Mouse (Mus musculus) intestine, embryonic 14.5 days (tissue): ENCODE measurements at regions not wholly inside any gene's neighbourhood (a gene's known extent, or its start where the extent isn't known, plus 50 kb on each side); places are given as distances from the start of the nearest gene placed in this dataset.

Experiments
- ATAC-seq: fragments of 200-750 bp; cut with Nextera tagmentation; replicated peaks from 2 replicates; pipeline ENCODE4 v1.8.0; 2017; ENCODE audit warnings: low read depth, moderate number of reproducible peaks, moderate TSS enrichment, moderate library complexity; ENCODE audit not compliant: low FRiP score, low TSS enrichment
- DNase-seq: peaks from one replicate; pipeline ENCODE4 v3.0.0-alpha.2; 2018; ENCODE audit warnings: low spot score
- H3K27ac ChIP-seq: fragments of 300-500 bp; sonication (generic); 2 replicates; pipeline ENCODE4 v1.5.1; 2014; ENCODE audit warnings: low read depth, mild to moderate bottlenecking, control low read depth
- H3K27me3 ChIP-seq: fragments of 300-500 bp; sonication (generic); replicated peaks from 2 replicates; pipeline ENCODE4 v1.6.1; 2014; ENCODE audit warnings: low read length, control low read depth; ENCODE audit not compliant: control insufficient read depth, insufficient read depth
- H3K36me3 ChIP-seq: fragments of 300-500 bp; sonication (generic); 2 replicates; pipeline ENCODE4 v1.6.1; 2014; ENCODE audit warnings: low read length, control low read depth; ENCODE audit not compliant: control insufficient read depth, insufficient read depth
- H3K4me1 ChIP-seq: fragments of 300-500 bp; sonication (generic); replicated peaks from 2 replicates; pipeline ENCODE4 v1.6.1; 2014; ENCODE audit warnings: low read length, control low read depth, mixed read lengths; ENCODE audit not compliant: control insufficient read depth, insufficient read depth
- H3K4me2 ChIP-seq: fragments of 300-500 bp; sonication (generic); 2 replicates; pipeline ENCODE4 v1.6.1; 2014; ENCODE audit warnings: low read length
- H3K4me3 ChIP-seq: fragments of 300-500 bp; sonication (generic); 2 replicates; pipeline ENCODE4 v1.5.1; 2014; ENCODE audit warnings: low read depth, low read length, control low read depth, mixed read lengths
- H3K9ac ChIP-seq: fragments of 300-500 bp; sonication (generic); 2 replicates; pipeline ENCODE4 v1.6.1; 2014; ENCODE audit warnings: mild to moderate bottlenecking, low read length
- H3K9me3 ChIP-seq: fragments of 300-500 bp; sonication (generic); 2 replicates; pipeline ENCODE4 v1.6.1; 2016; ENCODE audit warnings: low read length, control low read depth; ENCODE audit not compliant: control insufficient read depth
- WGBS: fragments of 180-500 bp; shearing (Covaris S2); extraction: QIAGEN DNeasy Blood & Tissue Kit; methylation state at CpG from one replicate; pipeline ENCODE4 v1.1.7; 2014; 5-methylcytosine and 5-hydroxymethylcytosine counted together

DNA sequence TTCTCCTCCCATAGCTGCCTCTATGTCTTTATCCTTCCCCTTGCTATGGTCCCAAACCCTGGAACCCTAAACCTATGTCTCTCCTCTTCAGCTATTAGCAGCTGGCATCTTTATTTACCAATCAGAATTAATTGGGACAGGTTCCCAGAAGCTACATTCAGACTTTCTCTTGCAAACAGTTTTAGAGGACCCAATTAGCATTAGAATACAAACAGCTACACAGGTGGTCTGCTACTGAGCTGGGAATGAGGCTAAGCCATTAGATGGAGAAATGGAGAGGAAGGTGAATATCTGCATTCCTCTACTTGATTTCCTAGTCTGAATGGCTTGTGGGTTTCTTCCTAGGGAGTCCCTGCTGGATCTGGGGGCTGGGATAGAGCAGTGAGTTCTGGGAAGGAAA is 611.9 kb downstream of the A830018L16Rik start:
- Histone ChIP-seq H3K4me1 (no peaks in the 10 kb centered on the region), H3K4me3 (no peak overlapping the region), H3K9ac (no peak overlapping the region), H3K36me3 (no peaks in the 10 kb centered on the region), H3K27me3 (no peaks in the 10 kb centered on the region), H3K9me3 (no peaks in the 10 kb centered on the region), H3K4me2 (no peak overlapping the region), H3K27ac (no peak overlapping the region)
- no peak for DNase-seq
- no peak for ATAC-seq

DNA sequence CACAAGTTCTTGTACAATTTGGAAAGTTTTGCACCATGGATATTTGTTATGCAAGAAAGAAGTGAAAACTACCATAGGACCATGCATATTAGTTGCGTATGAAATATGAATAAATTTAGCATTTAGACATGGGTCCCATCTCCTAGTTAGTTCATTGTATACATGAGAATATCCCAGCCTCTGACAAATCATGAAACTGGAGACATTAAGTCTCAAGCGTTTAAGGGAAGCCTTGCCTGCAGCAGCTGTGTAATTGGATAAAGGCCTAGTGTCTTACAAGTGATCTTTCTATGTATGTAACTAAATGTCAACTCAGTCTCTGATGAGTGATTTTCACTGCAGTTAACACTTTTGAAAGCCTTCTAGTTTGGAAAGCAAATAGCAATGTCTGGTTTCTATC is 613.5 kb downstream of the A830018L16Rik start:
- no peaks in the 10 kb centered on the region for H3K36me3 ChIP-seq
- no peak overlapping the region for H3K4me3 ChIP-seq
- H3K27me3 ChIP-seq, result no peaks in the 10 kb centered on the region
- no peaks in the 10 kb centered on the region for H3K4me1 ChIP-seq
- no peak overlapping the region for H3K4me2 ChIP-seq
- H3K27ac ChIP-seq, result no peak overlapping the region
- 53% methylated on average over 2 of the region's 2 CpGs for WGBS
- ATAC-seq (no peak), DNase-seq (no peak)
- H3K9ac ChIP-seq, result no peak overlapping the region
- no peaks in the 10 kb centered on the region for H3K9me3 ChIP-seq

DNA sequence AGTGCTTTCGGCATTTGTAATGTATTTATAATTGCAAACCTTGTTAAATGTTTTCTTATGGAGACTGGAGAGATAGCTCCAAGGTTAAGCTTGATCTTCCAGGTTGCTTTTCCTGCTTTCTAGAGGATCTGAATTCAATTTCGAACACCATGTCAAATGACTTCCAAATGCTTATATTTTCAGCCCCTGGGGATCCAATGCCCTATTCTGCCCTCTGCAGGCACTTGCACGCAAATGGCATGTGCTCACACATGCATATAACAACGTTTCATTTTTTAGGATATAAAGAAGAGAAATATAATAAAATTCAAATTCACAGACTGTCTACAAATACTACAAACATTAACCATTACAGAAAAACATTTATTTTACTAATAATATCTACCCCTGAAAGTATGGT is 614.2 kb downstream of the A830018L16Rik start:
- Histone ChIP-seq H3K27me3 (no peaks in the 10 kb centered on the region), H3K4me3 (no peak overlapping the region), H3K36me3 (no peaks in the 10 kb centered on the region), H3K4me1 (no peaks in the 10 kb centered on the region), H3K9me3 (no peaks in the 10 kb centered on the region), H3K27ac (no peak overlapping the region), H3K9ac (no peak overlapping the region), H3K4me2 (no peak overlapping the region)
- ATAC-seq (no peak), DNase-seq (no peak)
- 74% methylated on average over 4 of the region's 4 CpGs for WGBS

DNA sequence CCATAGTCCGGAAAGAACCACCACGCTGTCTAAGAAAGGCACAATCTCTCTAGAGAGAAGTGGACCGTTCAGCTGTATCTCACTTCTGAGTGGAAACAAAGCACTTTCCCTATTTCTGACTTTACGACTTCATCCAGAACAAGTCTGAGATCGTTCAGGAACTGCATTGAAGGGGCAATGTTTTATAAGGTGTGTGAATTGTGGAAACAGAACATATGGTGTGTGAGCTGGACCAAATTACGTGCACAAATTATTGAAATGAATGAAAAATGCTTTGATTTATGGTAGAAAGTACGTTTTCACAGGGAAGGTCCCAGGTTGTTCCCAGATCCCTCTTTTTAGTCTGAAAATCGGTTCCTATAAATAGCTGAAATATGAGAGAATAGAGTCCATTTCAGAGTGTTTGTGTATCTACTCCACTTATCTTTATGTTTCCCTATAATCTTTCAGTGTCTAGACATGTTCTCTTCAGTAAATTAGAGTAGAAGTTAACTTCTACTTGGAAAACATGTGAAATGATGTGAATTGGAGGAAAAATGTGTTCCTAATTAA is 638.1 kb downstream of the A830018L16Rik start:
- WGBS, result 71% methylated on average over 8 of the region's 8 CpGs
- Histone ChIP-seq H3K4me2 (no peak overlapping the region), H3K27me3 (no peaks in the 10 kb centered on the region), H3K27ac (no peak overlapping the region), H3K9ac (no peak overlapping the region), H3K4me1 (no peaks in the 10 kb centered on the region), H3K36me3 (no peaks in the 10 kb centered on the region), H3K4me3 (no peak overlapping the region), H3K9me3 (no peaks in the 10 kb centered on the region)
- ATAC-seq (no peak), DNase-seq (no peak)

DNA sequence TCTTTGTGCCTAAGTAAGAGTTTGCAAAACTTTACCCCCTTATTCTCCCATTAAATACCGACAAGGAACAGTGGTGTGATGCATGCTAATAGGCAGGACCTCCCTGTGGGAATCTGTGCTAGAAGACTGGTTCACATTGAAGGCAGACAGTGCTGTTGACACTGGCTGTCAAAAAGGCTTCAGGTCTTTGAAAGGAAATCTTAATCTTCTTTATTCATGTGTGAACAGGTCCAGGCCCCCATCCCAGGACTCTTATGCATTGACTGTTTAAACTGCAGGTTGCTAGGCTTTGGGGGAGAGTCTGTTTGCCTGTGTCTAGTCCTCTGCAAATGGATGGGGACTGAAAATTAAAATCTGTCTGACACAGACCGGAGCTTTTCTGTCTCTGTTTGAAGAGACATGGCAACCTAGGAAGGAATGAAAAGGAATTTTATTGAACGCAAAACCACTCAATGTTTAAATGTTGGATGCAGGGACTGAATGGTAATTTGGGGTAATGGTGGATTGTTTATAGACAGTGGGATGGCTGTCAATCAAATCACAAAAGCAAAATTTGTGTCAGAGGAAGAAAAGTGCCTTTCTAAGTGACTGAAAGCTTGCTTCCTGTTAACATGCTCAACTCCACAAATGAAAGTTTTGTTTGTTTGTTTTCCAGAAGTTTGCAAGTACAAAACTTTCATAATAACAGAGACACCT is 642.1 kb downstream of the A830018L16Rik start:
- no peak for ATAC-seq
- WGBS, result 46% methylated on average over 3 of the region's 3 CpGs
- H3K4me3 ChIP-seq, result no peak overlapping the region
- H3K27ac ChIP-seq, result no peak overlapping the region
- DNase-seq, result no peak
- no peaks in the 10 kb centered on the region for H3K9me3 ChIP-seq
- H3K9ac ChIP-seq, result no peak overlapping the region
- H3K36me3 ChIP-seq, result no peaks in the 10 kb centered on the region
- no peaks in the 10 kb centered on the region for H3K4me1 ChIP-seq
- H3K4me2 ChIP-seq, result no peak overlapping the region
- H3K27me3 ChIP-seq, result no peaks in the 10 kb centered on the region

DNA sequence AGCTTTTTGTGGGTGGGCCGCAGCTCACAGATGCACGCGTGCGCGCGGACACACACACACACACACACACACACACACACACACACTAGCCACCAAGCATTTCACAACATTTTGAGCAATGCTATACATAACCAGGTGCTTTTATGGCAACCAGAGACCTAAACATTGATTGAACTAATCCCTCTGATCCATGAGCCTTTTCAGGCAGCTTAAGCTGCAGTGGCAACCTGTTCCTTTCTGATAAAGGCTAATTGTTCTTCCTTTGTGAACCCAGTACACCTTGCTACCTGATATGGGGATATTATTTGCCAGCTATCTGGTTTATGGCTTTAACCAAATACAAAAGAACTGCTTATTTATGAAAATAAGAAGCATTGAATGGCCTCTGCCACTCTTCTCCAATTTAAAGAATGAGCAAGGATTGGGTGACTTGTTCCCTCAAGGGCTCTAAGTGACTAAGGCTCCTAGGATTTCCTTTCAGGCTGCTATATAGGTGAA is 651.2 kb downstream of the A830018L16Rik start:
- Histone ChIP-seq H3K36me3 (no peaks in the 10 kb centered on the region), H3K27ac (no peak overlapping the region), H3K4me1 (no peaks in the 10 kb centered on the region), H3K9me3 (no peaks in the 10 kb centered on the region), H3K9ac (no peak overlapping the region), H3K27me3 (no peaks in the 10 kb centered on the region), H3K4me2 (no peak overlapping the region), H3K4me3 (no peak overlapping the region)
- WGBS, result over 99% methylated on average over 6 of the region's 6 CpGs
- DNase-seq (no peak), ATAC-seq (no peak)

DNA sequence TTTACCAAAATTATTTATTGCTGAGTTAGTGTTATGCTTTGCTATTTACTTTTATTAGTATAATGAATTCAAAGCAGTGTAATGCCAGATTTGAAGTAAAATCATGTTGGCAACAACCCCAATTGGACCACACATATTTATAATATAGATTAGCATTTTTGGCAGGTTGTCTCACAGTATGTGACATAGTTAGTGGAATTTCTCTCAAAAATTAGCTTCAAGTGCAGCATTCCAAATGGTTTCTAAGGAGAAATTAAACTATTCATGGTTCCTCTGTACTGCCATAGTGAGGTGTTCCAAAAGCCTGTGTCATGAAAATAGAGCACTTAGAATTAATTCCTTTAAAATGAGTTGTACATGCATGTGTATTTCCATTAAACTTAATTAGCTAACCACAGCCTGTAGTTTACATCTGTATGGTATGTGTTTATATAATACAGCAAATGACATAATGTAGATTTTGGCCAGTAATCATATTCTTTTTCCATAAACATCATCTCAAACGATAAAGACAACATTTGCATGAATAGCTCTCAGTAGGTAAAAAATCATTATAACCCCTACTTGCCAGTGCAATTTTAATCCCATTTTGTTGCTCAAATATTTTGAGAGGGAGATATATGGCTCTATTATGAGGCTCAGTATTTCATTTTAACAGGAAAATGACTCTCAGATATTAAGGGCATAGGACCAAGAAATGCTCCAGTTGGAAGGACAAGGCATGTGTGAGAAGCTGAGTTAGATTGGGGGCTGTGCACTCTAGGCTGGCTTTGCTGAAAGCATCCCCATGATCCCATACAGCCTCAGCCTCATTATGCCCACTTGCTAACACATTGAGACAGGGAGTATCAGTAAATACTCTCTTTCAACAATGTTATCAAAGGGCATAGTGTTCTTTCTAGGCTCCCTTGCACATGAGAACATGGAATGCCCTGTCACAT is 678.9 kb downstream of the A830018L16Rik start:
- H3K4me3 ChIP-seq, result no peak overlapping the region
- WGBS, result 71% methylated on average over 1 of the region's 1 CpGs
- no peak overlapping the region for H3K4me2 ChIP-seq
- H3K27ac ChIP-seq, result no peak overlapping the region
- no peaks in the 10 kb centered on the region for H3K4me1 ChIP-seq
- DNase-seq, result no peak
- H3K9me3 ChIP-seq, result no peaks in the 10 kb centered on the region
- H3K36me3 ChIP-seq, result no peaks in the 10 kb centered on the region
- no peak for ATAC-seq
- no peak overlapping the region for H3K9ac ChIP-seq
- H3K27me3 ChIP-seq, result no peaks in the 10 kb centered on the region

DNA sequence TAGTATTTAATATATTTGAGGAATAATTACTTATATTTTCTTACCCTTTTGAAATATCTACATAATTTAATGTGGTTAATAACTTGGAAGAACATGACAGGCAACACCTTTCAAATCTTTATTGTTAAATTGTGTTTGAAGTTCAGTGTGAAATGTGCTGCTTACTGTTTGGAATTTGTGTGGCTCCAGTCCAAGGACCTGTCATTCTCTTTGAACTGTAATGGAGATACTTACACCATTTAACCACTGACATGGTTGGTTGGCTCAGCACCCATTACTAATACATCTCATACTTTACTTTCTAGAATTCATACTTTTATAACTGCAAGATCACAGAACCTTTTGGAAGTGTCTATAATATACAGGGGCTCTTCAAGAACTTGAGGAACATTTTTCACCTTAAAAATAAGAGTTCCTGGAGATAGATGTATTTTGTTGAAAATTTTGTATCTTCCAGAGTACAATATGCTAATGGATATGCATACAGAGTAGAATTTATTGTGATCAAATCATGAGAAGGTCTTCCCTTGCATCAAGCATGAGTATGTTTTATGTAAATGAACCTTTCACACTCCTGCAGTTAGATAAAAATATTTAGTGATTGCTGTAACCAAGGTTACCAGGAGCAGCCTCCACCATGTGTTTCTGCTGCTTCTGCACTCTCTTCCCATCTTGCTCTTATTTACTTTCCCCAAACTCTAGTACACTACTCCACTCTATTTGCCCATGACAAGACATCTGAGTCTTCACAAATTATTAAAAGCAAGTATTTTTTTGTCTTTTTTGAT is 701.3 kb downstream of the A830018L16Rik start:
- H3K4me1 ChIP-seq, result no peaks in the 10 kb centered on the region
- no peaks in the 10 kb centered on the region for H3K36me3 ChIP-seq
- no peak overlapping the region for H3K9ac ChIP-seq
- no peak overlapping the region for H3K4me3 ChIP-seq
- no peak overlapping the region for H3K4me2 ChIP-seq
- H3K9me3 ChIP-seq, result no peaks in the 10 kb centered on the region
- ATAC-seq, result no peak
- H3K27me3 ChIP-seq, result no peaks in the 10 kb centered on the region
- H3K27ac ChIP-seq, result no peak overlapping the region
- no peak for DNase-seq
